ENCODE assay signal across 8 mouse cellular contexts in the genomic region with DNA sequence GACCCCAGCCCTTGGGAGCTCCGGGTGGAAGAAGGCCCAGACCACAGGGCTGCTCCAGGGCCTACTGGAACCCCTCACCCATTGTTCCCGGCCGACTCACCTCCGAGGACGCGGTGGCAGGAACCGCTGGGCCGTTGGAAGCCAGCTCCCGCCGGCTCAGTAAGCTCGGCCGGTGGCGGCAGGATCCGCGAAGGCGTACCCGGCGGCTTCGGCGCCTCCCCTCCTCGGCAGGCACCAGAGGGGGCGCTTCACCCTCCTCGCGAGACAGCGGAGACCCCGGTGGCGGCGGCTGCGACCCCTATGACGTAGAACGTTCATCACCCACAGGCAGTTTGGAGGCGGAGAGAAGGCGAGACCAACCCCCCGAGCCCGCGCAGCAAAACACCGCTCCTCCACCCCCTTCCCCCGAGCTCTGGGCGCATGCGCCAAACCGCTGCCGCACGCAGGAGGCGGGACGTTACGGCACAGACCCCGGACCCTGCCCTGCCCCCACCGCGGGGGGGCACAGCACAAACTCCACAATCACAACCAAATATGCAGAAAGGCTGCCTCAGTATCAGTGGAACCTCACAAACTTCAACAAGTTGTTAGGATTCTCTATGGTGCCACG. TPM values are rescaled to one million over a fixed set of nuclear protein-coding genes. Genes with fewer than 3 reads are reported as not detected.
DNase-seq lines count a peak whose midpoint lies in the region; ATAC-seq and TF ChIP-seq lines count a peak whose summit lies in the region.

No protein-coding gene starts in this region.

- DNase-seq in CH12.LX (ENCODE audit: extremely low read depth): peak; percentile 82
- DNase-seq in c-Kit-positive CD71-positive TER-119-negative erythroid progenitor cells, embryonic 14.5 days (ENCODE audit: low read depth): peak; percentile 65
- DNase-seq in heart, postnatal 10 days: peak; percentile 94
- DNase-seq in large intestine, adult 2 months (ENCODE audit: low read depth, low spot score): peak; percentile 61
- peak; percentile 93 for DNase-seq in liver, postnatal 0 days
- DNase-seq in testis, postnatal 10 days (ENCODE audit: low spot score): peak; percentile 95

- under 1% methylated on average over 50 of the region's 50 CpGs for WGBS in forebrain, embryonic 12.5 days
- under 1% methylated on average over 50 of the region's 50 CpGs for WGBS in large intestine, adult 2 months
- 0% methylated on average over 48 of the region's 50 CpGs for WGBS in liver, postnatal 0 days (ENCODE audit: insufficient replicate concordance)
- WGBS in neural tube, embryonic 14.5 days: under 1% methylated on average over 49 of the region's 50 CpGs

- H3K27me3 ChIP-seq in CH12.LX (replicated peaks): no peaks in the 10 kb centered on the region
- no peaks in the 10 kb centered on the region for H3K27me3 ChIP-seq in forebrain, embryonic 12.5 days
- H3K27me3 ChIP-seq in liver, postnatal 0 days (ENCODE audit: insufficient read depth, low read length): no peaks in the 10 kb centered on the region
- no peaks in the 10 kb centered on the region for H3K27me3 ChIP-seq in neural tube, embryonic 14.5 days (ENCODE audit: control insufficient read depth, insufficient read depth, low read length)

- peak; percentile 83 for ATAC-seq in forebrain, embryonic 12.5 days (ENCODE audit: low FRiP score)
- peak; percentile 60 for ATAC-seq in liver, postnatal 0 days
- ATAC-seq in neural tube, embryonic 14.5 days (ENCODE audit: low read depth): peak; percentile 80

- TF ChIP-seq POLR2A in CH12.LX (IDR thresholded peaks at IDR 0.05; ENCODE audit: low read depth, low read length): peak; percentile 53; the same call in 1 of the 2 replicates

- dilution Hi-C loops in CH12.LX (cut with MboI; ENCODE audit: extremely low pct_ligation_motif_present, extremely low pct_unique_long_range_greater_than_20kb, low sequenced_read_pairs): no loop called here

- H3K9ac ChIP-seq in CH12.LX (ENCODE audit: insufficient read depth, low read depth): peak overlapping the region; percentile 83
- peak overlapping the region; percentile 89 for H3K9ac ChIP-seq in forebrain, embryonic 12.5 days
- peak overlapping the region; percentile 84 for H3K9ac ChIP-seq in liver, postnatal 0 days (replicated peaks)
- H3K9ac ChIP-seq in neural tube, embryonic 14.5 days (replicated peaks; ENCODE audit: low read depth, low read length): peak overlapping the region; percentile 82

- in situ Hi-C loops in CH12.LX (cut with MboI; ENCODE audit: low pct_ligation_motif_present, low pct_unique_long_range_greater_than_20kb, low sequenced_read_pairs): no loop called here

- H3K27ac ChIP-seq in CH12.LX (ENCODE audit: insufficient read depth, low read depth): peak overlapping the region; percentile 94; the same call in 1 of the 2 replicates
- peak overlapping the region; percentile 97 for H3K27ac ChIP-seq in forebrain, embryonic 12.5 days
- peak overlapping the region; percentile 100 for H3K27ac ChIP-seq in liver, postnatal 0 days (ENCODE audit: low read depth)
- H3K27ac ChIP-seq in neural tube, embryonic 14.5 days (ENCODE audit: low read depth, low read length): peak overlapping the region; percentile 87

- no peak for TF ChIP-seq RAD21 in CH12.LX (IDR thresholded peaks at IDR 0.05; ENCODE audit: low read depth, low read length)

- H3K4me3 ChIP-seq in CH12.LX (replicated peaks in 1 of 3; ENCODE audit: low read depth in 2 of 3, low read length in 2 of 3, poor library complexity in 1 of 3): peak overlapping the region; percentile 84 to 94 (median 87)
- peak overlapping the region; percentile 71 for H3K4me3 ChIP-seq in forebrain, embryonic 12.5 days (replicated peaks)
- H3K4me3 ChIP-seq in liver, postnatal 0 days (ENCODE audit: low read depth, low read length): peak overlapping the region; percentile 96
- peak overlapping the region; percentile 66 for H3K4me3 ChIP-seq in neural tube, embryonic 14.5 days (ENCODE audit: low read depth, low read length)

- intact Hi-C loops in heart, postnatal 10 days (cut with DNase I): no loop called here

- peaks cover 50% of the 10 kb centered on the region for H3K79me2 ChIP-seq in CH12.LX (replicated peaks; ENCODE audit: control insufficient read depth, extremely low read depth, insufficient read depth, poor library complexity, severe bottlenecking)

- H3K9me3 ChIP-seq in CH12.LX (replicated peaks; ENCODE audit: low read length): no peaks in the 10 kb centered on the region
- no peaks in the 10 kb centered on the region for H3K9me3 ChIP-seq in forebrain, embryonic 12.5 days
- no peaks in the 10 kb centered on the region for H3K9me3 ChIP-seq in liver, postnatal 0 days (ENCODE audit: low read length)
- no peaks in the 10 kb centered on the region for H3K9me3 ChIP-seq in neural tube, embryonic 14.5 days (ENCODE audit: control insufficient read depth, low read length)

- TF ChIP-seq CTCF in CH12.LX (conservative IDR thresholded peaks at IDR 0.05 in 1 of 2, IDR thresholded peaks at IDR 0.05 in 1 of 2; ENCODE audit: low read depth in 2 of 2, low read length in 2 of 2): peak in 1 of 2 experiments; percentile 25; a peak in 2 of 4 replicates
- peak; percentile 60 for TF ChIP-seq CTCF in liver, postnatal 0 days (IDR thresholded peaks at IDR 0.05; ENCODE audit: low read depth)

- peaks cover 3 to 37% of the 10 kb centered on the region in 2 experiments; a peak in 2 of 4 replicates for H3K4me1 ChIP-seq in CH12.LX (ENCODE audit: control insufficient read depth in 1 of 2, insufficient read depth in 2 of 2)
- H3K4me1 ChIP-seq in forebrain, embryonic 12.5 days: peaks cover 24% of the 10 kb centered on the region
- H3K4me1 ChIP-seq in liver, postnatal 0 days (ENCODE audit: insufficient read depth): peaks cover 26% of the 10 kb centered on the region
- H3K4me1 ChIP-seq in neural tube, embryonic 14.5 days (ENCODE audit: control insufficient read depth, insufficient read depth, low read length): peaks cover 14% of the 10 kb centered on the region

- peaks cover 22 to 64% of the 10 kb centered on the region in 2 experiments for H3K36me3 ChIP-seq in CH12.LX (replicated peaks in 1 of 2; ENCODE audit: control insufficient read depth in 1 of 2, insufficient read depth in 1 of 2, low read length in 1 of 2)
- peaks cover 17% of the 10 kb centered on the region; the same call in 1 of the 2 replicates for H3K36me3 ChIP-seq in forebrain, embryonic 12.5 days (replicated peaks)
- H3K36me3 ChIP-seq in liver, postnatal 0 days (replicated peaks; ENCODE audit: insufficient read depth, low read length): peaks cover 22% of the 10 kb centered on the region
- no peaks in the 10 kb centered on the region for H3K36me3 ChIP-seq in neural tube, embryonic 14.5 days (ENCODE audit: control insufficient read depth, insufficient read depth, low read length)

- no peak for TF ChIP-seq EP300 in CH12.LX (IDR thresholded peaks at IDR 0.05; ENCODE audit: low read length)
- TF ChIP-seq EP300 in liver, postnatal 0 days (IDR thresholded peaks at IDR 0.05; ENCODE audit: low read depth): no peak

- H3K4me2 ChIP-seq in CH12.LX (ENCODE audit: insufficient read depth, low read depth, poor library complexity, severe bottlenecking): peak overlapping the region; percentile 17; the same call in 1 of the 2 replicates
- peak overlapping the region; percentile 89 for H3K4me2 ChIP-seq in forebrain, embryonic 12.5 days
- H3K4me2 ChIP-seq in liver, postnatal 0 days (ENCODE audit: low read depth, low read length): peak overlapping the region; percentile 86
- peak overlapping the region; percentile 81 for H3K4me2 ChIP-seq in neural tube, embryonic 14.5 days (ENCODE audit: low read depth, low read length)

TF ChIP-seq in CH12.LX, 34 proteins besides CTCF, POLR2A, EP300 and RAD21 (continues in another document):
- TF ChIP-seq JUN (IDR thresholded peaks at IDR 0.05; ENCODE audit: insufficient read depth, low read depth, low read length) (no peak), ETS1 (conservative IDR thresholded peaks at IDR 0.05; ENCODE audit: low read depth, low read length) (no peak)

RNA-seq across cellular contexts. Expression of a gene that starts 1.1 kb away (rescaled TPM):
- total RNA-seq in CH12.LX (2012; rRNA removed) (6.5 and 7.8 TPM in 2 replicates), CH12.LX (2014; rRNA removed) (1.6 and 2.2 TPM in 2 replicates)
- polyA plus RNA-seq in CH12.LX (2012; ENCODE audit: insufficient read length, low read depth): 7.2 and 9.7 TPM in 2 replicates
- 32.7 and 35.3 TPM in 2 replicates for polyA plus RNA-seq in forebrain, embryonic 12.5 days (2016; fragmentation: Nextera tagmentation; extraction: Ambion mirVana)
- total RNA-seq in heart, postnatal 10 days (2021): 10 to 100 TPM; 34.2 to 34.7 TPM
- polyA plus RNA-seq in large intestine, adult 2 months (2012; rRNA removed): 9.0 and 10.6 TPM in 2 replicates
- polyA plus RNA-seq in liver, postnatal 0 days (2015; fragmentation: Nextera tagmentation; extraction: Ambion mirVana): 35.8 and 39.2 TPM in 2 replicates
- polyA plus RNA-seq in neural tube, embryonic 14.5 days (2014; fragmentation: Nextera tagmentation; extraction: Ambion mirVana): 13.0 TPM in 2 replicates

RNA-seq across cellular contexts. Expression of a gene that starts 1.3 kb away (rescaled TPM):
- 23.1 and 28.7 TPM in 2 replicates for total RNA-seq in CH12.LX (2012; rRNA removed)
- total RNA-seq in CH12.LX (2014; rRNA removed): 36.1 and 39.7 TPM in 2 replicates
- 38.9 and 43.8 TPM in 2 replicates for polyA plus RNA-seq in CH12.LX (2012; ENCODE audit: insufficient read length, low read depth)
- polyA plus RNA-seq in forebrain, embryonic 12.5 days (2016; fragmentation: Nextera tagmentation; extraction: Ambion mirVana): 51.4 and 53.7 TPM in 2 replicates
- total RNA-seq in heart, postnatal 10 days (2021): 10 to 100 TPM; 15.7 to 18.1 TPM
- polyA plus RNA-seq in large intestine, adult 2 months (2012; rRNA removed): 2.8 and 4.2 TPM in 2 replicates
- polyA plus RNA-seq in liver, postnatal 0 days (2015; fragmentation: Nextera tagmentation; extraction: Ambion mirVana): 10.4 and 12.0 TPM in 2 replicates
- 30.7 and 36.9 TPM in 2 replicates for polyA plus RNA-seq in neural tube, embryonic 14.5 days (2014; fragmentation: Nextera tagmentation; extraction: Ambion mirVana)

RNA-seq across cellular contexts. Expression of a gene that starts 10.9 kb away (rescaled TPM):
- 205 and 227 TPM in 2 replicates for total RNA-seq in CH12.LX (2012; rRNA removed)
- total RNA-seq in CH12.LX (2014; rRNA removed): 222 and 253 TPM in 2 replicates
- polyA plus RNA-seq in CH12.LX (2012; ENCODE audit: insufficient read length, low read depth): 144 and 159 TPM in 2 replicates
- 272 and 275 TPM in 2 replicates for polyA plus RNA-seq in forebrain, embryonic 12.5 days (2016; fragmentation: Nextera tagmentation; extraction: Ambion mirVana)
- 100 to 1,000 TPM; 450 to 461 TPM for total RNA-seq in heart, postnatal 10 days (2021)
- polyA plus RNA-seq in large intestine, adult 2 months (2012; rRNA removed): 94.9 and 97.0 TPM in 2 replicates
- polyA plus RNA-seq in liver, postnatal 0 days (2015; fragmentation: Nextera tagmentation; extraction: Ambion mirVana): 294 and 307 TPM in 2 replicates
- polyA plus RNA-seq in neural tube, embryonic 14.5 days (2014; fragmentation: Nextera tagmentation; extraction: Ambion mirVana): 336 and 381 TPM in 2 replicates

RNA-seq across cellular contexts. Expression of a gene that starts 28.7 kb away (rescaled TPM):
- 4.5 and 6.6 TPM in 2 replicates for total RNA-seq in CH12.LX (2012; rRNA removed)
- total RNA-seq in CH12.LX (2014; rRNA removed): 4.2 and 4.5 TPM in 2 replicates
- polyA plus RNA-seq in CH12.LX (2012; ENCODE audit: insufficient read length, low read depth): 6.4 and 7.3 TPM in 2 replicates
- polyA plus RNA-seq in forebrain, embryonic 12.5 days (2016; fragmentation: Nextera tagmentation; extraction: Ambion mirVana): 2.7 and 4.2 TPM in 2 replicates
- total RNA-seq in heart, postnatal 10 days (2021): 10 to 100 TPM in 1 of 2 experiments, 1 to 10 TPM in 1; 7.7 to 10.2 TPM
- 13.5 and 23.6 TPM in 2 replicates for polyA plus RNA-seq in large intestine, adult 2 months (2012; rRNA removed)
- polyA plus RNA-seq in liver, postnatal 0 days (2015; fragmentation: Nextera tagmentation; extraction: Ambion mirVana): 8.2 and 9.3 TPM in 2 replicates
- polyA plus RNA-seq in neural tube, embryonic 14.5 days (2014; fragmentation: Nextera tagmentation; extraction: Ambion mirVana): 3.3 and 3.7 TPM in 2 replicates

Comparison
In these comparisons a context has a peak if more than half of its experiments do, and no peak if none do; other contexts are left out.
1. Peak in every context shown above with its lines: DNase-seq, ATAC-seq, H3K4me3 ChIP-seq and H3K27ac ChIP-seq.
2. H3K4me2 ChIP-seq: peak in every context shown above with its lines; median percentile 89 in forebrain, embryonic 12.5 days; 86 in liver, postnatal 0 days; 81 in neural tube, embryonic 14.5 days; 17 in CH12.LX.